Mouse (Mus musculus): ENCODE measurements around the gene Tmem170b.

DNA sequence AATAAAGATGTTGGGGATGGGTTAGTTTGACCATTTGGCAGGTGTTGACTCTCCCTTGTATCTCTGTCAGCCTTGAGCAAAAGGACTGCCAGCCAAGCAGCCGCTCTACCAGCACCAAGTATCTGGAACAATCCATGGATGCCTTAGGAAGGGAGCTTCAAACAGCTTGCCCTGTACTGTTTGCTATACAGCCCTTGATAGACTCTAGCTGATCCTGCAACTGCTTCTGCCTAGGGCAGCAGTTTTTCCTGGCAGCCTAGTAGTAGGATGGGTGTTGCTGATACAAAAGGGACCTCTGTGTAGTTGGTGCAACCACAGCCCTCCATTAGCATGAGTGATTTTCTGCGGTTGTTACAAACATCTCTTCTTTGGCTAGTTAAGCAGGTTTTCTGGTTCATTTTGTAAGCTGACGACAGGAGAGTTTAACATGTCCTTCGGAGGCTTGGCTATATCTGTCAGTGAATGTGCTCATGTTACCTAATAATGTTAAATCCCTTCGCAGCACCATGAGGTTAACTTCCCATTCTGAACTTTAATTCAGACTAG lies 1.7 kb upstream of the Tmem170b start:
- TF ChIP-seq CTCF (IDR thresholded peaks at IDR 0.05; ENCODE audit: low read depth, low read length) (no peak), TAL1 (conservative IDR thresholded peaks at IDR 0.05; ENCODE audit: low read depth, low read length) (no peak), GATA1 (IDR thresholded peaks at IDR 0.05; ENCODE audit: borderline replicate concordance, low read length) (no peak), POLR2AphosphoS5 (IDR thresholded peaks at IDR 0.05; ENCODE audit: insufficient replicate concordance, low read depth, low read length) (no peak), GATA2 (IDR thresholded peaks at IDR 0.05; ENCODE audit: borderline replicate concordance, low read depth, low read length) (no peak)

All from G1E (cell line).